In genomic region chr15:100637661-100638060, GRCm38 (mm10) we compare ENCODE assay signal across 8 mouse cellular contexts. TPM values are rescaled to one million over a fixed set of nuclear protein-coding genes. Genes with fewer than 3 reads are reported as not detected.
DNase-seq lines count a peak whose midpoint lies in the region; ATAC-seq lines count a peak whose summit lies in the region.

No protein-coding gene starts in this region.

- WGBS in heart, embryonic 14.5 days, result 14% methylated on average over 6 of the region's 6 CpGs
- 14% methylated on average over 6 of the region's 6 CpGs for WGBS in liver, embryonic 11.5 days
- WGBS in neural tube, embryonic 15.5 days, result 16% methylated on average over 6 of the region's 6 CpGs

- H3K4me3 ChIP-seq in heart, embryonic 14.5 days (ENCODE audit: control insufficient read depth in 1 of 2, insufficient read depth in 1 of 2, low read depth in 1 of 2, low read length in 2 of 2), result peak overlapping the region in 1 of 2 experiments; percentile 67; a peak in 2 of 4 replicates
- H3K4me3 ChIP-seq in liver, embryonic 11.5 days (ENCODE audit: low read depth, low read length), result peak overlapping the region; percentile 63; the same call in 1 of the 2 replicates
- no peak overlapping the region for H3K4me3 ChIP-seq in neural tube, embryonic 15.5 days (replicated peaks)

- H3K4me2 ChIP-seq in heart, embryonic 14.5 days (ENCODE audit: low read length), result peak overlapping the region; percentile 97
- H3K4me2 ChIP-seq in liver, embryonic 11.5 days, result peak overlapping the region; percentile 97
- H3K4me2 ChIP-seq in neural tube, embryonic 15.5 days, result 0 out of 2 replicates have a peak overlapping the region, but pooled peaks have one; percentile 79

- no peaks in the 10 kb centered on the region for H3K9me3 ChIP-seq in heart, embryonic 14.5 days (ENCODE audit: control insufficient read depth, low read length)
- H3K9me3 ChIP-seq in liver, embryonic 11.5 days (ENCODE audit: control insufficient read depth, low read length), result no peaks in the 10 kb centered on the region
- H3K9me3 ChIP-seq in neural tube, embryonic 15.5 days (replicated peaks), result no peaks in the 10 kb centered on the region

- H3K27me3 ChIP-seq in heart, embryonic 14.5 days (ENCODE audit: control insufficient read depth, insufficient read depth, low read length), result peaks cover 25% of the 10 kb centered on the region
- H3K27me3 ChIP-seq in liver, embryonic 11.5 days (replicated peaks; ENCODE audit: control insufficient read depth, insufficient read depth, low read length), result peaks cover 43% of the 10 kb centered on the region
- peaks cover 57% of the 10 kb centered on the region for H3K27me3 ChIP-seq in neural tube, embryonic 15.5 days (replicated peaks)

- DNase-seq in adrenal gland, adult 2 months, result peak; percentile 81
- no peak for DNase-seq in adrenal gland, adult 18-20 months (ENCODE audit: low spot score in 2 of 2)
- peak; percentile 40 for DNase-seq in Muller cell, postnatal 12 days (ENCODE audit: inconsistent ontology term)
- no peak for DNase-seq in liver, embryonic 11.5 days (ENCODE audit: low spot score)
- DNase-seq in frontal cortex, adult 2 months (ENCODE audit: extremely low spot score in 1 of 2, low spot score in 1 of 2), result no peak
- no peak for DNase-seq in ovary, postnatal 14 days (ENCODE audit: low spot score)

- peaks cover 11 to 25% of the 10 kb centered on the region in 2 experiments for H3K4me1 ChIP-seq in heart, embryonic 14.5 days (ENCODE audit: control insufficient read depth in 2 of 2, insufficient read depth in 2 of 2, low read length in 2 of 2)
- peaks cover 23% of the 10 kb centered on the region for H3K4me1 ChIP-seq in liver, embryonic 11.5 days (replicated peaks; ENCODE audit: control insufficient read depth, insufficient read depth, low read length)
- H3K4me1 ChIP-seq in neural tube, embryonic 15.5 days, result peaks cover 16% of the 10 kb centered on the region

- no peaks in the 10 kb centered on the region for H3K36me3 ChIP-seq in heart, embryonic 14.5 days (ENCODE audit: control insufficient read depth, insufficient read depth, low read length)
- H3K36me3 ChIP-seq in liver, embryonic 11.5 days (ENCODE audit: control insufficient read depth, insufficient read depth, low read length), result no peaks in the 10 kb centered on the region
- H3K36me3 ChIP-seq in neural tube, embryonic 15.5 days, result no peaks in the 10 kb centered on the region

- no peak overlapping the region for H3K27ac ChIP-seq in heart, embryonic 14.5 days (replicated peaks in 1 of 2; ENCODE audit: control insufficient read depth in 1 of 2, insufficient read depth in 1 of 2, low read depth in 2 of 2, low read length in 2 of 2)
- no peak overlapping the region for H3K27ac ChIP-seq in liver, embryonic 11.5 days (ENCODE audit: low read depth, low read length)
- no peak overlapping the region for H3K27ac ChIP-seq in neural tube, embryonic 15.5 days (replicated peaks)

- ATAC-seq in heart, embryonic 14.5 days (ENCODE audit: insufficient number of reproducible peaks, insufficient read depth, low FRiP score, low read depth), result no peak
- no peak for ATAC-seq in liver, embryonic 11.5 days (replicated peaks; ENCODE audit: low FRiP score)
- ATAC-seq in neural tube, embryonic 15.5 days (ENCODE audit: low FRiP score), result no peak

- H3K9ac ChIP-seq in heart, embryonic 14.5 days (ENCODE audit: low read length), result no peak overlapping the region
- no peak overlapping the region for H3K9ac ChIP-seq in liver, embryonic 11.5 days (ENCODE audit: low read depth, low read length)
- no peak overlapping the region for H3K9ac ChIP-seq in neural tube, embryonic 15.5 days (replicated peaks)

RNA-seq across cellular contexts. Expression of gene Smagp, which starts 0.9 kb away (rescaled TPM):
- total RNA-seq in adrenal gland, adult 2 months (2021), result 10 to 100 TPM; 41.7 to 44.2 TPM
- 35.1 and 40.6 TPM in 2 replicates for polyA plus RNA-seq in adrenal gland, adult 2 months (2012; rRNA removed)
- 10 to 100 TPM; 41.3 to 51.6 TPM for total RNA-seq in adrenal gland, adult 18-20 months (2021)
- polyA plus RNA-seq in heart, embryonic 14.5 days (2014; fragmentation: Nextera tagmentation; extraction: Ambion mirVana), result 14.5 and 18.7 TPM in 2 replicates
- 14.1 and 15.6 TPM in 2 replicates for polyA plus RNA-seq in liver, embryonic 11.5 days (2014; fragmentation: Nextera tagmentation; extraction: Ambion mirVana)
- polyA plus RNA-seq in neural tube, embryonic 15.5 days (2015; fragmentation: Nextera tagmentation; extraction: Ambion mirVana), result 3.0 and 7.4 TPM in 2 replicates
- polyA plus RNA-seq in frontal cortex, adult 2 months (2012; rRNA removed), result 4.5 and 5.3 TPM in 2 replicates

RNA-seq across cellular contexts. Expression of gene Dazap2, which starts 22.5 kb away (rescaled TPM):
- total RNA-seq in adrenal gland, adult 2 months (2021), result 100 to 1,000 TPM; 211 to 277 TPM
- 887 and 1,091 TPM in 2 replicates for polyA plus RNA-seq in adrenal gland, adult 2 months (2012; rRNA removed)
- total RNA-seq in adrenal gland, adult 18-20 months (2021), result 100 to 1,000 TPM; 169 to 241 TPM
- 253 and 254 TPM in 2 replicates for polyA plus RNA-seq in heart, embryonic 14.5 days (2014; fragmentation: Nextera tagmentation; extraction: Ambion mirVana)
- 256 and 274 TPM in 2 replicates for polyA plus RNA-seq in liver, embryonic 11.5 days (2014; fragmentation: Nextera tagmentation; extraction: Ambion mirVana)
- polyA plus RNA-seq in neural tube, embryonic 15.5 days (2015; fragmentation: Nextera tagmentation; extraction: Ambion mirVana), result 99.3 and 144 TPM in 2 replicates
- polyA plus RNA-seq in frontal cortex, adult 2 months (2012; rRNA removed), result 210 and 220 TPM in 2 replicates

RNA-seq across cellular contexts. Expression of gene Bin2, which starts 31.7 kb away (rescaled TPM):
- total RNA-seq in adrenal gland, adult 2 months (2021), result 1 to 10 TPM; 3.1 to 4.2 TPM
- 2.8 and 3.7 TPM in 2 replicates for polyA plus RNA-seq in adrenal gland, adult 2 months (2012; rRNA removed)
- total RNA-seq in adrenal gland, adult 18-20 months (2021), result 1 to 10 TPM; 1.8 to 4.3 TPM
- polyA plus RNA-seq in heart, embryonic 14.5 days (2014; fragmentation: Nextera tagmentation; extraction: Ambion mirVana), result 1.9 and 2.8 TPM in 2 replicates
- 56.6 and 62.1 TPM in 2 replicates for polyA plus RNA-seq in liver, embryonic 11.5 days (2014; fragmentation: Nextera tagmentation; extraction: Ambion mirVana)
- 2.6 and 11.0 TPM in 2 replicates for polyA plus RNA-seq in neural tube, embryonic 15.5 days (2015; fragmentation: Nextera tagmentation; extraction: Ambion mirVana)
- 7.1 and 8.2 TPM in 2 replicates for polyA plus RNA-seq in frontal cortex, adult 2 months (2012; rRNA removed)

RNA-seq across cellular contexts. Expression of gene Pou6f1, which starts 37.9 kb away (rescaled TPM):
- 10 to 100 TPM; 14.4 to 18.3 TPM for total RNA-seq in adrenal gland, adult 2 months (2021)
- 25.1 and 32.5 TPM in 2 replicates for polyA plus RNA-seq in adrenal gland, adult 2 months (2012; rRNA removed)
- total RNA-seq in adrenal gland, adult 18-20 months (2021), result 10 to 100 TPM; 13.1 to 16.4 TPM
- polyA plus RNA-seq in heart, embryonic 14.5 days (2014; fragmentation: Nextera tagmentation; extraction: Ambion mirVana), result 7.1 and 8.2 TPM in 2 replicates
- polyA plus RNA-seq in liver, embryonic 11.5 days (2014; fragmentation: Nextera tagmentation; extraction: Ambion mirVana), result 0.92 and 1.2 TPM in 2 replicates
- 26.0 and 32.4 TPM in 2 replicates for polyA plus RNA-seq in neural tube, embryonic 15.5 days (2015; fragmentation: Nextera tagmentation; extraction: Ambion mirVana)
- polyA plus RNA-seq in frontal cortex, adult 2 months (2012; rRNA removed), result 101 and 105 TPM in 2 replicates

RNA-seq across cellular contexts. Expression of gene Cela1, which starts 50.1 kb away (rescaled TPM):
- 10 to 100 TPM; 54.0 to 86.4 TPM for total RNA-seq in adrenal gland, adult 2 months (2021)
- 83.5 and 83.8 TPM in 2 replicates for polyA plus RNA-seq in adrenal gland, adult 2 months (2012; rRNA removed)
- 10 to 100 TPM; 46.7 to 87.1 TPM for total RNA-seq in adrenal gland, adult 18-20 months (2021)
- 1.1 and 2.0 TPM in 2 replicates for polyA plus RNA-seq in heart, embryonic 14.5 days (2014; fragmentation: Nextera tagmentation; extraction: Ambion mirVana)
- 10.5 and 13.7 TPM in 2 replicates for polyA plus RNA-seq in liver, embryonic 11.5 days (2014; fragmentation: Nextera tagmentation; extraction: Ambion mirVana)
- polyA plus RNA-seq in neural tube, embryonic 15.5 days (2015; fragmentation: Nextera tagmentation; extraction: Ambion mirVana), result 3.1 and 5.8 TPM in 2 replicates
- 6.7 and 6.9 TPM in 2 replicates for polyA plus RNA-seq in frontal cortex, adult 2 months (2012; rRNA removed)

Comparison
In these comparisons a context has a peak if more than half of its experiments do, and no peak if none do; other contexts are left out.
1. DNase-seq: peak in adrenal gland, adult 2 months (single experiment) and Muller cell, postnatal 12 days (single experiment); none in adrenal gland, adult 18-20 months (0 of 2), liver, embryonic 11.5 days (single experiment), frontal cortex, adult 2 months (0 of 2) and ovary, postnatal 14 days (single experiment).
2. Peak in every context shown above with its lines, with median percentiles within 50 percentile points of each other: H3K4me2 ChIP-seq.